Mouse (Mus musculus): Measurements from ENCODE around the gene Slc25a43.

DNA sequence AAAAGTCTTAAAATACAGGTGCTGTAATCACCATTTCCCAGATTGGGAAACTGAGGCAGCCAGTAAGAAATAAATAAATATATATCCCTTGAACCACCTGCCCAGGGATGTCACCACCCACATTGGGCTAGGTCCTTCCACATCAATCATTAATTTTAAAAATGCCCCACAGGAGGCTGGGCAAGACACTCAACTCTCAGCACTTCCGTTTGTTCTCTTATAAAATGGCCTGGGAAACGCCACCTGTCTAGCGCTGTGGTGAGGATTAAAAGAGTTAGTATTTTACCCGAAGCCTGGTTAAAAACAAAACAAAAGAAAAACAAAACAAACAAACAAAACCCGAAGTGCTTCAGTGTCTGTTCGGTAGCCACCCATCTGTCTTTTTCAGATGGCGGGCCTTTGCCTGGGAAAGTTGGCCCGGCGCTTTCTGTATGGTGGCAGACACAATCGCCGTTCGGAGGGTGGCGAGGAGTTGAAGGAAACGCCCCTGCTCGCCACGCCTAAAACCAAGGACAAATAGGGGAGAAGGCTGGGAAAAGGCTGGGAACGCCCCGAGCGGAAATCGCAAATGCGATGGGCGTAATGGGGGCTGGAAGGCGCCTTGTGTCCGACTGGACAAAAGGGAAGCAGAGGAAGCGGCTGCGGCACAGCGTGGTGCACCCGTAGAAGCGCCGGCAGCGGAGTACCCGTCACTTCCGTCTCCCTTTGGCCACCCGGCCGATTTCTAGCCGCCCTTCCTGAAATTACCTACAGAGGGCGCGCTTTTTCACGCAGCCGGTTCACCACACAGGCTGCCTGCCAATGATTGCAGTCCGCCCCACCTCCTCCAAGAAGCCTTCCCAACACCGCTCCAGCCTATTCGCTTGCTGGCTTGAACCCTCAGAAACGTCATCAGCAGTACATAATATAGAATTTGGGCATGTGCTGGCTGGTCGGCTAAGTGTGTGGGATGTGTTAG lies 64.2 kb downstream of the Slc25a43 start:
- TF ChIP-seq POLR2A (IDR thresholded peaks at IDR 0.05; ENCODE audit: insufficient read depth, low read length), result no peak
- peak; percentile 62 for TF ChIP-seq CTCF (IDR thresholded peaks at IDR 0.05; ENCODE audit: low read depth, low read length)
- TF ChIP-seq EP300 (IDR thresholded peaks at IDR 0.05; ENCODE audit: insufficient read depth, low read depth, low read length), result peak; percentile 90
